Mouse (Mus musculus) MEL (cell line): ENCODE measurements around the gene Grid1. TPM values are rescaled to one million over a fixed set of nuclear protein-coding genes. Genes with fewer than 3 reads are reported as not detected.

Experiments
- DNase-seq: peaks from one replicate; pipeline ENCODE4 v3.0.0; 2011; ENCODE audit warnings: low read depth, low spot score
- H3K27ac ChIP-seq: 2 replicates; pipeline ENCODE4 v1.5.1; 2012; ENCODE audit warnings: low read depth, mild to moderate bottlenecking, control low read depth, low read length, moderate library complexity; ENCODE audit not compliant: control insufficient read depth
- H3K27me3 ChIP-seq, 2 experiments: fragments of 150-350 bp in 1 of 2; sonication (generic) in 1 of 2; 2 replicates each; pipeline ENCODE4 v1.6.1; 2012; ENCODE audit warnings: low read length in 2 of 2, mild to moderate bottlenecking in 2 of 2, improper control_type of control experiment in 1 of 2, moderate library complexity in 1 of 2; ENCODE audit not compliant: insufficient read depth in 2 of 2, control insufficient read depth in 1 of 2
- H3K36me3 ChIP-seq, 2 experiments: 2 replicates each; pipeline ENCODE4 v1.6.1; 2012 to 2014; ENCODE audit warnings: low read length in 2 of 2, improper control_type of control experiment in 1 of 2, inconsistent platforms in 1 of 2, mild to moderate bottlenecking in 1 of 2; ENCODE audit not compliant: insufficient read depth in 2 of 2, control insufficient read depth in 1 of 2
- H3K4me1 ChIP-seq, 2 experiments: fragments of 150-350 bp in 1 of 2; sonication (generic) in 1 of 2; 2 replicates each; pipeline ENCODE4 v1.6.1; 2012; ENCODE audit warnings: low read length in 2 of 2, improper control_type of control experiment in 1 of 2, mild to moderate bottlenecking in 1 of 2; ENCODE audit not compliant: insufficient read depth in 2 of 2, control insufficient read depth in 1 of 2
- H3K4me3 ChIP-seq, 2 experiments: fragments of 150-350 bp in 1 of 2; sonication (generic) in 1 of 2; 2 replicates each; pipeline ENCODE4 v1.5.1; 2012; ENCODE audit warnings: low read depth in 2 of 2, low read length in 2 of 2, mild to moderate bottlenecking in 2 of 2, moderate library complexity in 2 of 2, control low read depth in 1 of 2, improper control_type of control experiment in 1 of 2; ENCODE audit not compliant: control insufficient read depth in 1 of 2, insufficient read depth in 1 of 2
- H3K79me2 ChIP-seq: 2 replicates; pipeline ENCODE4 v1.6.1; 2012; ENCODE audit warnings: mild to moderate bottlenecking, low read length, moderate library complexity; ENCODE audit not compliant: control insufficient read depth, poor library complexity, insufficient read depth
- H3K9ac ChIP-seq: 2 replicates; pipeline ENCODE4 v1.6.1; 2012; ENCODE audit warnings: low read depth, mild to moderate bottlenecking, control low read depth, low read length, moderate library complexity; ENCODE audit not compliant: control insufficient read depth, poor library complexity, severe bottlenecking
- H3K9me3 ChIP-seq: fragments of 150-350 bp; sonication (generic); replicated peaks from 2 replicates; pipeline ENCODE4 v1.6.1; 2012; ENCODE audit warnings: mild to moderate bottlenecking, low read length, improper control_type of control experiment, moderate library complexity; ENCODE audit not compliant: insufficient read depth
- CHD1 ChIP-seq: IDR thresholded peaks from 2 replicates; pipeline ENCODE4 v1.6.1; 2012; ENCODE audit warnings: low read depth, mild to moderate bottlenecking, inconsistent platforms, low read length, improper control_type of control experiment
- CHD2 ChIP-seq: IDR thresholded peaks from 2 replicates; pipeline ENCODE4 v1.6.1; 2011; ENCODE audit warnings: low read length, improper control_type of control experiment
- GABPA ChIP-seq: IDR thresholded peaks from 2 replicates; pipeline ENCODE4 v1.6.1; 2012; ENCODE audit warnings: low read depth, mild to moderate bottlenecking, inconsistent platforms, low read length, improper control_type of control experiment, moderate library complexity
- GATA1 ChIP-seq: IDR thresholded peaks from 2 replicates; pipeline ENCODE4 v1.6.1; 2011; ENCODE audit warnings: low read depth, low read length, improper control_type of control experiment
- MAFK ChIP-seq: IDR thresholded peaks from 2 replicates; pipeline ENCODE4 v1.6.1; 2011; ENCODE audit warnings: low read depth, mild to moderate bottlenecking, low read length, improper control_type of control experiment, borderline replicate concordance
- MAZ ChIP-seq: IDR thresholded peaks from 2 replicates; pipeline ENCODE4 v1.6.1; 2012; ENCODE audit warnings: low read depth, mild to moderate bottlenecking, inconsistent platforms, low read length, improper control_type of control experiment
- MXI1 ChIP-seq: IDR thresholded peaks from 2 replicates; pipeline ENCODE4 v1.6.1; 2011; ENCODE audit warnings: mild to moderate bottlenecking, low read depth, low read length, improper control_type of control experiment
- NELFE ChIP-seq: IDR thresholded peaks from 2 replicates; pipeline ENCODE4 v1.6.1; 2011; ENCODE audit warnings: low read depth, low read length, improper control_type of control experiment
- POLR2A ChIP-seq, 2 experiments: IDR thresholded peaks; 2 replicates each; pipeline ENCODE4 v1.6.1; 2011 to 2012; ENCODE audit warnings: low read length in 2 of 2, mild to moderate bottlenecking in 2 of 2, control low read depth in 1 of 2, improper control_type of control experiment in 1 of 2, low read depth in 1 of 2, moderate library complexity in 1 of 2; ENCODE audit not compliant: control insufficient read depth in 1 of 2, insufficient read depth in 1 of 2, poor library complexity in 1 of 2
- RCOR1 ChIP-seq: IDR thresholded peaks from 2 replicates; pipeline ENCODE4 v1.6.1; 2012; ENCODE audit warnings: low read depth, mild to moderate bottlenecking, inconsistent platforms, low read length, improper control_type of control experiment
- SIN3A ChIP-seq: IDR thresholded peaks from 2 replicates; pipeline ENCODE4 v1.6.1; 2012; ENCODE audit warnings: low read length, improper control_type of control experiment, inconsistent platforms
- TBP ChIP-seq: IDR thresholded peaks from 2 replicates; pipeline ENCODE4 v1.8.0; 2011; ENCODE audit warnings: low read depth, low read length, improper control_type of control experiment
- USF2 ChIP-seq, 2 experiments: IDR thresholded peaks; 2 replicates each; pipeline ENCODE4 v1.6.1; 2011 to 2012; ENCODE audit warnings: improper control_type of control experiment in 2 of 2, low read length in 2 of 2, borderline replicate concordance in 1 of 2, inconsistent platforms in 1 of 2, low read depth in 1 of 2, mild to moderate bottlenecking in 1 of 2; ENCODE audit not compliant: insufficient read depth in 1 of 2
- ZNF384 ChIP-seq: IDR thresholded peaks from 2 replicates; pipeline ENCODE4 v1.6.1; 2012; ENCODE audit warnings: low read depth, mild to moderate bottlenecking, inconsistent platforms, low read length, improper control_type of control experiment
- polyA plus RNA-seq, 2 experiments: library from polyadenylated mRNA; stranded (reverse) in 1 of 2; unstranded in 1 of 2; fragments of >175 nt in 1 of 2; fragments of >200 nt in 1 of 2; gene quantifications; 2 replicates each; pipeline versions ENCODE4 v1.2.1 to v1.2.4; 2012; ENCODE audit warnings: low replicate concordance in 2 of 2, low read depth in 1 of 2; ENCODE audit not compliant: insufficient read length in 2 of 2, insufficient read depth in 1 of 2, missing spikeins in 1 of 2
- total RNA-seq: library from RNA; depleted of rRNA; stranded (reverse); fragments of 300-350 nt; gene quantifications from 2 replicates; pipeline ENCODE4 v1.2.3, GENCODE M21; 2012

Grid1 gene
- total and polyA plus RNA-seq, 3 experiments = not detected

DNA sequence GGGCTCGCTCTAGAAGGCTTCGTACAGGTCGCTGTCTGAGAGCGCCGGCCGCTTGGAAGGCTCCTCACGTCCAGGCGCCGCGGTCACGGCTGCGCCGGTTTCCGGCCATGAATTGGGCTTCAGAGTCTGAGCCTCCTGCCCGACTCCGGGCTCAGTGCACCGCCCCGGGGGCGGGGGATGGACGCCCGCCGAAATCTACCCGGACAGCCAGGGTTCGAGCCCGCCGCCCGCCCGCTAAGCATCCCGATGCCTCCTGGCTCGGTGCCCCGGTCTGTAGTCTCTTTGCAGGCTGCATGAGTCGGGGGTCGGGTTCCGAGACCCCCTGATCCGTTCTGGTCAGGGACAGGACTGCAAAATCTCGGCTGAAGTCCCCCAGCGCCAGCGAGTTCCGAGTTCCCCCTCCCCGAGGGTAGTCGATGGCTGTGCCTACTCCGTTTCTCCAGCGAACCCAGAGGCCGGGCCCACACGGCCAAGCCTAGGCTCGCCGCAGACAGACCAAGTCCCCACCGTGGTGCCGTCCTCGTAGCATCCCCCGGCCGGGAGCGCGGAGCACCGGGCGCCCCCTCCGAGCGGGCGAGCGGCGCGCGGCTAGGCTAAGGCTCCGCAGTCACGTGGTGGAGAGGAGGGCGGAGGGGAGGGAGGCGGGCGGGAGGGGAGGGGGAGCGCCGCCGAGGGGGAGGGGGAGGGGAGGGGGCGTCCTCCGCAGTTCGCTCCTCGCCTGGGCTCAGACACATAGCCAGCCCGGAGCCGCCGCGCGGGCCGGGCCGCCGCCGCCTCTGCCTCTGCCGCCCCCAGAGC, 588 bp upstream of the Grid1 start:
- no peak overlapping the region for H3K4me3 ChIP-seq
- H3K4me1 ChIP-seq = no peaks in the 10 kb centered on the region
- TF ChIP-seq USF2 (IDR thresholded peaks at IDR 0.05; ENCODE audit: borderline replicate concordance in 1 of 2, insufficient read depth in 1 of 2, low read depth in 1 of 2, low read length in 2 of 2) (no peak), CHD1 (no peak), MAFK (no peak), GABPA (no peak), MXI1 (no peak), NELFE (no peak), SIN3A (no peak)
- no peak for DNase-seq
- H3K27me3 ChIP-seq = no peaks in the 10 kb centered on the region
- H3K9ac ChIP-seq = no peak overlapping the region
- no peaks in the 10 kb centered on the region for H3K36me3 ChIP-seq
- no peaks in the 10 kb centered on the region for H3K9me3 ChIP-seq
- no peaks in the 10 kb centered on the region for H3K79me2 ChIP-seq
- no peak overlapping the region for H3K27ac ChIP-seq

DNA sequence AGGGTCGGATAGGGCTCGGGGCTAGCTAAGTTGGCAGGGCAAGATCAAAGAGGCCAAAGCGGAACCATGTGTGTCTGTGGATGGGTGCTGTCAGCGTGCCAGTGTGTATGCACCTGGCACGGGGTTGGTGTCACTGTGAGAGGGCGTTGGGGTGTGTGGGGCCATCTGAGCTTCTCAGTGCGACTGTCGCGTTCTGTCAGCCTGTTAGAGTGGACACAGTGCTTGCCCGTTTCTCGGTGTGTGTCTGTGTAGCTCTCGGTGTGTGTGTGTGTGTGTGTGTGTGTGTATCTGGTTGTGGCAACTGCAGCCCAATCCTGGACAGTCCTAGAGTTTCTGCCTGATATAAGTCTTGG, 721 bp downstream of the Grid1 start:
- Histone ChIP-seq H3K36me3 (no peaks in the 10 kb centered on the region), H3K27ac (no peak overlapping the region), H3K9ac (no peak overlapping the region), H3K4me1 (no peaks in the 10 kb centered on the region), H3K79me2 (no peaks in the 10 kb centered on the region), H3K27me3 (no peaks in the 10 kb centered on the region), H3K9me3 (no peaks in the 10 kb centered on the region), H3K4me3 (no peak overlapping the region)
- no peak for DNase-seq
- TF ChIP-seq GATA1 (no peak), RCOR1 (no peak), ZNF384 (no peak), POLR2A (IDR thresholded peaks at IDR 0.05; ENCODE audit: control insufficient read depth in 1 of 2, insufficient read depth in 1 of 2, low read depth in 1 of 2, low read length in 2 of 2, poor library complexity in 1 of 2) (no peak)

DNA sequence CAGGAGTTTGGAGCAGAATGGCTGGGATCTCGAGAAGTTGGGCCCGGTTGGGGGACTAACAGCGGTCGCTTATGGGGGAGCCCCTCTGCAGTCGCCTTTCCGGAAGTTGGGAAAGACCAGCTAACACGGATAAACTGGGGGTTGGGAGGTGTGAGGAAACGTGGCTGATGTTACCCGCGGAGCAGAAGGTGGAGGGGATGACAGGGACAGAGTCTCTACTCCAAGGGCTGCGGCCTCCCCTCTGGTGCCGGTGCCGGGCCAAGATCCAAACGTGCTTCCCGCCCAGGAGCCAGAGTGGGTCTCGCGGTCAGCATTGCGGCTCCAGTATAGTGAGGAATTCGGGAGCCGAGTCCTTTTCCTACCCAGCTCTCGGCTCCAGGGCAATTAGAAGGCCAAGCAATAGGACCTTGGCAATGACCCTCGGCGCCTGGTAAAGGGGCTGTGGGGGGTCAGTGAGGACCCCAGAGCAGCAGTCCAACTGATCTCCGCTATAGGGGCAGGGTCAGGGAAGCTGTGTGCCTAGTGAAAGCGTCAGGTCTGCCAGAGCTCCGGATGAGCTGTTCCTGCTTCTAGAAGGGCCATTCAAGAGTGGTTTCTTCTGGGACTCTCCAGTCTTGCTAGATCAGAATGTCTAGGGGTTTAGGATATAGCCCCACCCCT, 1.4 kb downstream of the Grid1 start:
- Histone ChIP-seq H3K27me3 (no peaks in the 10 kb centered on the region), H3K27ac (no peak overlapping the region), H3K4me3 (no peak overlapping the region), H3K79me2 (no peaks in the 10 kb centered on the region), H3K9me3 (no peaks in the 10 kb centered on the region), H3K9ac (no peak overlapping the region), H3K4me1 (no peaks in the 10 kb centered on the region), H3K36me3 (no peaks in the 10 kb centered on the region)
- TF ChIP-seq TBP (no peak), CHD2 (no peak), MAZ (no peak)
- DNase-seq = no peak
